Mouse (Mus musculus): ENCODE data around the gene Gm13290.
A peak's percentile ranks its signal among the peaks of the same experiment; 100 is the strongest.
"Not testable (repeated sequence)": the region's sequence is repeated elsewhere in the genome, so short reads cannot be mapped to it uniquely, and the experiment has no call there.

Gene Gm13290

GRCm38 (mm10) chr4:88773534-88773933, at the start of gene Gm13290:
Gene Gm13290 (plus strand): TSS chr4:88773834.
- not testable (repeated sequence) for DNase-seq

DNA sequence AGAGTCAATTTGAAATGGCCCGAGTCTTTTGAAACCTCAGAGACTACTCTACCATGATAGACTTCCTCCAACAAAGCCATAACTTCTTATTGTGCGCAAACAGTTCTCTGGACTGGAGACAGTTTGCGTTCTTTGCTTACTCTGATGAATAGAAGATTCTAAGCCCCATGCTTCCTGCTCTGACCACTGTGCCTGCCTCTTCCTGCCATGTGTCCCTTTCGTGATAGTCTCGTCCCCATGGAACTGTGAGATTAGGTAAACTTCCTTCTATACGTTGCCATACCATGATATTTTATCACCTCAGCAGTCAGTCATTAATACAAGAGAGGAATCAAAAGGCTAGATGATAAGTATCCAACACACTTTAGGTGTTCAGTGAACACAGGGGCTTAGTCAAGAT, 46.9 kb upstream of the Gm13290 start:
- no peak for DNase-seq

DNA sequence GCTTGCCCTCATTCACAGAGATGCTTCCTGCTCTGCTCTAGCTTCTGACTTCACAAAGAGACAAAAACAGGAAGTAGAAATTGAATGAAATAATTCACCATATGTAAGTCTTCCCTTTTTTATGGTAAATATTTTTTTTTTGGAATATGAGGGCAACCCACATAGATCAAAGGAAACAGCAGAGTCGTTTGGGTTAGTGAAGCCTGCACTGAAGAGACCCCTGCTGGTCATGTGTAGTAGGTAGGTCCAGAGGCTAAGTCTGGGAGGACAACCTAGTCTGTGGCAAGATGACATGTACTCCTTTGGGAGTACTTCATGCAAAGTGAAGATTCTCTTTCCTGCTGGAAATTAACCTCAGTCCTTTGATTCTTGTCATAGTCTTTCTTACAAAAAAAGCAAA, 46.3 kb upstream of the Gm13290 start:
- no peak for DNase-seq

DNA sequence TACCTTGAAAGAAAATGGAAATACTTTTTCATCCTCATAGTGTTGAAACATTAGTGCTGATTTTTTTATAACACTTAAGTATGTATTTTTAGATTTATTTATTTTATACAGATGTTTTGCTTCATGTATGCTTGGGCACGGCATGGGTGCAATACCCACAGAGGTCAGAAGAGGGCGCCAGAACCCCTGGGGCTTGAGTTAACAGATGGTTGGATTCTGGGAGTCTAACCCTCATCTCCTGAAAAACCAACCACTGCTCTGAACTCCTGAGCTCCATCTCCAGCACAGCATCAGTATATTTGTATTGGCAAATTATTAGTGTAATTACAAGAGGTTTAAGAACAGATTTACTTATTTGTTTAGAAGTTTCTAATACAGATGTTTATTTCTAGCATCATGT, 35.2 kb upstream of the Gm13290 start:
- peak; percentile 58 for DNase-seq

DNA sequence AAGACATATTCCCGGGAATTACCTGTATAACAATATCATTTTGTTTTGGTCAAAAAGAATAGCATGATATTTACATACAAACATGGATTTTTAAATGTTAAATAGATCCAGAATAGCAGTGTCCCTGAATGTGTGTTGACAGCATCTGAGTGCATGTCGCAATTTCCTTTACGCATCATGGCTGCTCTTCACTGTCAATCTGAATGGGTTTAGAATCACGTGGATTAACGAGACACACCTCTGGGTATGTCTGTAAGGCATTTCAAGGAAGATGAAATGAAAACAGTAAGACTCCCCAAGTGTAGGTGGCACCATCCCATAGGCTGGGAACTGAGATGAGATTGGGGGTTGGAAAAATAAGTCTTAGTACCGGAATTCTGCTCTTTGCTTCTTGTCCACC, 34.6 kb upstream of the Gm13290 start:
- DNase-seq, result no peak

- no peak for DNase-seq
These were observed 32.2 kb upstream of the Gm13290 start for GRCm38 (mm10) chr4:88741426-88741825.

DNA sequence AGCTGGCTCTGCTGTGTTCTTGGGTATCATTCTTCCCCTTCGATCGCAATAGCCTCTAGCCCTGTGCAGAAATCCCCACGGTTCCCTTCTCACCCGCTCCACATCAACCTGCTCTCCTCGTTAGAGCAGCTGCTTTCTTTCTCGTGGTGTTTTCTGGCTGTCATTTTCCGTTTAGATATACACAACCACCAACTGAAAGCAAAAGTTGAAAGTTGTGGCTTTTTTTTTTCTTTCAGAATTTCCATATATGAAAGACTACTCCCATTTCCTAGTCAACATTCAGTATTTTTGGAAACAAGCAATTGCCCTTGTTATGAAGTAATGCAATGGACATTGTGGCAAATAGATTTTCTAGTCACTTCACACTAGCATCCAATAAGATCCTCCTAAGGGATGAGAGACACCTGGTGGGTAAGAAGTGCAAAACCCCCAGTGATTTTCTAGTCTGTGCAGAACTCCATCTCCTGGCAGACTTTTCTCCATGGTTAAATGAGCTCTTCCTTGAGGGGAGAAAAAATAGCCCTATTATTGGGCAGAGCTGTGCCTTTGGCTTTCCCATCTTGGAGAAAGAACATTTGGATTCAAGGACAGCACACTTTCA, 30.8 kb upstream of the Gm13290 start:
- no peak for DNase-seq

DNA sequence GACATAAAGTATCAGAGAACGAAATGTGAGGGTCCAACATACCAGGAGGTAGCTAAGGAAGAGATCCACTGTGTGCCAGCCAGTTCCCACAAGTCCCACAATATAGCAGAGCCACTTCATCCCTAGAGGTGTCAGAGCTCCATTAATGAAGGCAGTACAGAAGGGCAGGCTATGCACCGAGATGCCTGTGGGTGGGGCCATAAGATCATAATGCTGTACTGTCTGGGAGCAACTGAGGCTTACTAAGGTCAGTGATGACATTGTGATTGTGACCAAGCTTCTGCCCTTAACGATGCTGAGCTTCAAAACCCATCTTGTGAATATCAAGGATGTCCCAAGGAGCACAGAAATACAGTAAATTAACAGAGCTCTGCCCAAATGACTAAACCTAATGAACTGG, 29.4 kb upstream of the Gm13290 start:
- no peak for DNase-seq

DNA sequence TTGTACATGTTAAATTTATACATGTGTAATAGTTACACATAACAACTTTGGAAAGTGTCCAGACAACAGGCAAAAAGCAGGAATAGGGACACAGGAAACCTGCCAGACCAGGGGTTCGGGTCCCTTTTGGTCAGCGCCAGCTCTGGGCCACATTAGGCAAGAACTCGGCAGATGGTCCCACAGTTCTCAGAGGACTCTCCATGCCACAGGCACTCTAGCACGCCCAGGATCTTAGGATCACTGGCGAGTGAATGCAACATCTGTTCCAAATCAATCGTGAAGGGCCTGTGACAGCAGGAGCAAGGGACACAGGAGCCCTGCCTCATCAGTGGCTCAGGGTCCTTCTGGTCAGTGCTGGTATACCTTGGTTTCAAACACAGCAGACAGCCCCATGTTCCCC, 23.7 kb upstream of the Gm13290 start:
- no peak for DNase-seq

DNA sequence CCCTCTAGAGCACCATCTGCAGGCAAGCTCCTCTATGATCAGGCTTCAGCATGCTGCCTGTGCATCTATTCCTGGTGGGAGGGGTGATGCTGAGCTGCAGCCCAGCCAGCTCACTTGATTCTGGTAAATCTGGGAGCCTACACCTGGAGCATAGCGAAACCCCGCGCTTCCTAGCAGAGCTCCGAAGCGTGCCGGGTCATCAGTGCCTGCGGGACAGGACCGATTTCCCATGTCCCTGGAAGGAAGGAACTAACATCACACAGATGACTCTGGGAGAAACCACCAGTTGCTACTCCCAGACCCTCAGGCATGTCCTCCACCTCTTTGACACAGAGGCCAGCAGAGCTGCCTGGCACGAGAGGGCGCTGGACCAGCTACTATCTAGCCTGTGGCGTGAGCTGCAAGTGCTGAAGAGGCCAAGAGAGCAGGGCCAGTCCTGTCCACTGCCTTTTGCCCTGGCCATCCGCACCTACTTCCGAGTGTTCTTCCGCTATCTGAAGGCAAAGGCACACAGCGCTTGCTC, 18.8 kb upstream of the Gm13290 start, which contains the start of gene Gm13271:
Gene Gm13271, plus strand, starts transcription at position 51 of the 523 bp plus-strand sequence.
- DNase-seq, result peak; percentile 36

- DNase-seq, result not testable (repeated sequence)
These were observed 16.8 kb upstream of the Gm13290 start for GRCm38 (mm10) chr4:88756581-88757513.

DNA sequence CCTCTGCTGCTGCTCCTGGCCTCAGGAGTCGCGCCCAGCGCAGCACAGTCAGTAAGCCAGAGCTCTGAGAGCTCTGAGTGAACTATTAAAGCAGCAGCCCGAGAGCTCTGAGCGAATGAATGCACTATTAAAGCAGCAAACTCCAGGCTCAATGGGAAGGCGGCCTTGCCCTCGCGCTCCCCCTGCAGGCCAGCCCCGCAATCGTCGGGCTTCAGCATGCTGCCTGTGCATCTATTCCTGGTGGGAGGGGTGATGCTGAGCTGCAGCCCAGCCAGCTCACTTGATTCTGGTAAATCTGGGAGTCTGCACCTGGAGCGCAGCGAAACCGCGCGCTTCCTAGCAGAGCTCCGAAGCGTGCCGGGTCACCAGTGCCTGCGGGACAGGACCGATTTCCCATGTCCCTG, 16.0 kb upstream of the Gm13290 start:
- peak; percentile 75 for DNase-seq

- not testable (repeated sequence) for DNase-seq
These were observed 14.9 kb upstream of the Gm13290 start for GRCm38 (mm10) chr4:88758751-88759150.

- not testable (repeated sequence) for DNase-seq
These were observed 13.9 kb upstream of the Gm13290 start, which contains the start of gene Gm13283 for GRCm38 (mm10) chr4:88759610-88760268. Gene Gm13283 (plus strand): TSS chr4:88760119.

DNA sequence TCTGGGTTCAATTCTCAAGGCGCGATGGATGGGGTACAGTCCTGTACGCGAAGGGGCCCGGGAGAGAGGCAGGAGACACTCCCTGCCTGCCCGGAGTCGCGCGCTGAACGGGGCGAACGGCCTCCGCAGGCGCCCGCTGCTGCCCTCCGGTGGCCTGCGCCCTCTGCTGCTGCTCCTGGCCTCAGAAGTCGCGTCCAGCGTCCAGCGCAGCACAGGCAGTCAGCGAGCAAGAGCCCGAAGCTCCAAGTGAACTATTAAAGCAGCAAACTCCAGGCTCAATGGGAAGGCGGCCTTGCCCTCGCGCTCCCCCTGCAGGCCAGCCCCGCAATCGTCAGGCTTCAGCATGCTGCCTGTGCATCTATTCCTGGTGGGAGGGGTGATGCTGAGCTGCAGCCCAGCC, 13.2 kb upstream of the Gm13290 start:
- DNase-seq, result peak; percentile 33

- peak; percentile 51 for DNase-seq
These were observed 11.9 kb upstream of the Gm13290 start for GRCm38 (mm10) chr4:88761776-88762175.

DNA sequence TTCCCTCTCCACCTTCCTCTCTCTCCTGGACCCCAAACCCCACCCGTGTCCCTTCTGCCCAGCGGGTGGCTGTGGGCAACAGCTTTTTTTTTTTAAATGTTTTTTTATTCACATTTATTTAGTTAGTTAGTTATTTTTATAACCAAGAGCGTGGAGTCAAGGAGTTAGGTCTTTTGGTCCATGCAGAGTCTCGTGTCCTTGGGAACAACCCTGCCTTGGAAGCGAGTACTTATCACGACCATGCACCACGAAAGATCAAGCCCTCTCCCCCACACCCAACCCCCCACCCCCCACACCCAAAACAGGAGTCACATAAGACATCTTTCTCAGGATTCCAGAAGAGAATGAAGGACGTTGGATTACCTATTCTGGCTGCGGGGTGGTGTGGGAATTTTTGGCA, 11.3 kb upstream of the Gm13290 start:
- not testable (repeated sequence) for DNase-seq

- not testable (repeated sequence) for DNase-seq
These were observed 10.1 kb upstream of the Gm13290 start for GRCm38 (mm10) chr4:88763384-88764018.

DNA sequence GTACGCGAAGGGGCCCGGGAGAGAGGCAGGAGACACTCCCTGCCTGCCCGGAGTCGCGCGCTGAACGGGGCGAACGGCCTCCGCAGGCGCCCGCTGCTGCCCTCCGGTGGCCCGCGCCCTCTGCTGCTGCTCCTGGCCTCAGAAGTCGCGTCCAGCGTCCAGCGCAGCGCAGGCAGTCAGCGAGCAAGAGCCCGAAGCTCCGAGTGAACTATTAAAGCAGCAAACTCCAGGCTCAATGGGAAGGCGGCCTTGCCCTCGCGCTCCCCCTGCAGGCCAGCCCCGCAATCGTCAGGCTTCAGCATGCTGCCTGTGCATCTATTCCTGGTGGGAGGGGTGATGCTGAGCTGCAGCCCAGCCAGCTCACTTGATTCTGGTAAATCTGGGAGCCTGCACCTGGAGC, 3.0 kb downstream of the Gm13290 start, which contains the start of gene Gm13289:
Gene Gm13289, plus strand, starts transcription at position 301 of the 400 bp plus-strand sequence.
- DNase-seq, result not testable (repeated sequence)

DNA sequence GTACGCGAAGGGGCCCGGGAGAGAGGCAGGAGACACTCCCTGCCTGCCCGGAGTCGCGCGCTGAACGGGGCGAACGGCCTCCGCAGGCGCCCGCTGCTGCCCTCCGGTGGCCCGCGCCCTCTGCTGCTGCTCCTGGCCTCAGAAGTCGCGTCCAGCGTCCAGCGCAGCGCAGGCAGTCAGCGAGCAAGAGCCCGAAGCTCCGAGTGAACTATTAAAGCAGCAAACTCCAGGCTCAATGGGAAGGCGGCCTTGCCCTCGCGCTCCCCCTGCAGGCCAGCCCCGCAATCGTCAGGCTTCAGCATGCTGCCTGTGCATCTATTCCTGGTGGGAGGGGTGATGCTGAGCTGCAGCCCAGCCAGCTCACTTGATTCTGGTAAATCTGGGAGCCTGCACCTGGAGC, 5.9 kb downstream of the Gm13290 start, which contains the start of gene Gm13272:
Gene Gm13272, plus strand, starts transcription at position 301 of the 400 bp plus-strand sequence.
- not testable (repeated sequence) for DNase-seq

DNA sequence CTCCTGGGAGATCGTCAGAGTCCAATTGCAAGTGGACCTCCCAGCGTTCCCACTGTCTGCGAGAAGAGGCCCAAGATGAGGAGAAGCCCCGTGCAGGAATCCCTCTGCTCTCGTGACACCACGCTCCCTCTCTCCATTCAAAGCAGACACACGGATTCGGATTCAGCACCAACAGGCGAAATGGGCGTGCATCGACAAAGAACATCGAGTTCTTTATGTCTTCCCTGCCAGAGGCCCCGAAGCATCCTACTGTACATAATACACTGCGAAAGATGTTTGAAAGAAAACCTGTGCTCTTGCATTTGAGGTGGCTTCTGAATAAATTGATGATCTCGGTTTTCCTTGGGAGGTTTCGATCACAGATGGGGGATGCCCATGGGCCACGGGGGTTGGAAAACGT, 6.7 kb downstream of the Gm13290 start:
- not testable (repeated sequence) for DNase-seq

DNA sequence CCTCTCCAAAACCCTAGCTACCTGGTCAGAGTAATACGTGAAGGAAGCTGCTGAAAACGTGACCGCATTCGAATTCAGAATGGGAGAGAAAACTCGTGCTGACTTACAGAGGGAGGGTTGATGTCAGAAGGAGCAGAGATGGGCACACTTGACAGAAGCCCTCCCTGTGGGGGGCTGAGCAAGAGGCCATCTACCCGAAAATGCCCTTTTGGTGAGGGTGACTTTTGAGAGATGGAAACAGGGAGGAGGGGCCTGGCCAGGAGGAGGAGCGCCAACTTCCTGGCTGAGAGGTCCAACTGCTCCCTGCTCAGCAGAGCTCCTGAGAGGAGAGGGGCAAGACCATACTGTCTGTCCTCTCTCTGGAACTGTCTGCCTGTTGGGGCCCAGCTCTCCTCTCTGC, 8.2 kb downstream of the Gm13290 start, which contains the start of gene Ifnz:
Gene Ifnz, plus strand, starts transcription at position 301 of the 400 bp plus-strand sequence.
- not testable (repeated sequence) for DNase-seq

All from right cerebral cortex, postnatal 14 days (tissue).